Mouse (Mus musculus) ES-E14 (cell line): ENCODE results near the gene Tnip1.

ENCODE experiments used
- CHD2 ChIP-seq: IDR thresholded peaks from 2 replicates; pipeline ENCODE4 v1.6.1; 2014; ENCODE audit warnings: mild to moderate bottlenecking, low read depth, low read length, inconsistent platforms
- MAFK ChIP-seq: IDR thresholded peaks from 2 replicates; pipeline ENCODE4 v1.6.1; 2014; ENCODE audit warnings: mild to moderate bottlenecking, low read depth, low read length, inconsistent platforms; ENCODE audit not compliant: insufficient read depth
- ZC3H11A ChIP-seq: IDR thresholded peaks from 2 replicates; pipeline ENCODE4 v1.6.1; 2012; ENCODE audit warnings: low read depth, mild to moderate bottlenecking, inconsistent platforms, low read length, borderline replicate concordance
- ZNF384 ChIP-seq: IDR thresholded peaks from 2 replicates; pipeline ENCODE4 v1.6.1; 2012; ENCODE audit warnings: low read depth, low read length, inconsistent platforms

GRCm38 (mm10) chr11:54871831-54872537 lies 90.7 kb downstream of the Tnip1 start:
- TF ChIP-seq ZNF384 (no peak), MAFK (no peak), ZC3H11A (no peak), CHD2 (no peak)
